Mouse (Mus musculus): Measurements from ENCODE around the gene Car5b. TPM values are rescaled to one million over a fixed set of nuclear protein-coding genes. Genes with fewer than 3 reads are reported as not detected.
A peak's percentile ranks its signal among the peaks of the same experiment; 100 is the strongest.

The Car5b gene
- polyA plus RNA-seq, 1 experiment, result 1.2 TPM

DNA sequence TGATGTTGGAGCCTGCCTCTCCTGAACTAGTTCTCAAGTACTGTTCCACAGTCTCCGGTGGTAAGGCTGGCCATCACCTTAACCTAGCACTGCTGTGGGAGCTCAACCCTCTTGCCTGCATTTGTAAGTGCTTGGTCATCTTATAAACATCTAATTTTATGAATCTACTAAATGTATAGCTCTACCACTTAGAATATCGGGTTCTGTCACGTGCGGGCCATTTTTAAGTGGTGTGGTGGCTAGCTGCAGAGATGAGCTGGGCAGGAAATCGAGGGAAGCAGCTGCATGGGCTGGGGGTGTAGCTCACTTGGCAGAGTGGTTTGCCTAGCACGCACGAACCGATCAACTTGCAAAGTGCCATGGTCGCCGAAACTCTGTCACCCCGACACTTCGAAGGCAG lies 70.4 kb downstream of the Car5b start:
- H3K4me1 ChIP-seq (ENCODE audit: control insufficient read depth, insufficient read depth, low read length), result no peaks in the 10 kb centered on the region
- 21% methylated on average over 12 of the region's 12 CpGs for WGBS
- no peak for TF ChIP-seq CTCF (IDR thresholded peaks at IDR 0.05; ENCODE audit: control insufficient read depth, insufficient read depth, low read length)
- TF ChIP-seq POLR2A (IDR thresholded peaks at IDR 0.05; ENCODE audit: borderline replicate concordance, control insufficient read depth, low read depth, low read length), result no peak

GRCm38 (mm10) chrX:163951618-163952017 lies 76.2 kb downstream of the Car5b start:
- no peak overlapping the region for H3K27ac ChIP-seq (ENCODE audit: control insufficient read depth, insufficient read depth, low read depth, low read length, poor library complexity)
- 29% methylated on average over 1 of the region's 1 CpGs for WGBS
- H3K4me3 ChIP-seq (replicated peaks; ENCODE audit: control insufficient read depth, low read depth, low read length), result no peak overlapping the region
- no peak for TF ChIP-seq CTCF (IDR thresholded peaks at IDR 0.05; ENCODE audit: control insufficient read depth, insufficient read depth, low read length)
- no peak for TF ChIP-seq POLR2A (IDR thresholded peaks at IDR 0.05; ENCODE audit: borderline replicate concordance, control insufficient read depth, low read depth, low read length)
- H3K4me1 ChIP-seq (ENCODE audit: control insufficient read depth, insufficient read depth, low read length), result no peaks in the 10 kb centered on the region

More for the DNA sequence above, 70.4 kb downstream of the Car5b start:
- H3K27ac ChIP-seq (ENCODE audit: control insufficient read depth, insufficient read depth, low read depth, low read length, poor library complexity), result peak overlapping the region; percentile 85
- peak overlapping the region; percentile 73 for H3K4me3 ChIP-seq (replicated peaks; ENCODE audit: control insufficient read depth, low read depth, low read length)

GRCm38 (mm10) chrX:163944381-163944780 lies 83.4 kb downstream of the Car5b start:
- Histone ChIP-seq H3K27ac (ENCODE audit: control insufficient read depth, insufficient read depth, low read depth, low read length, poor library complexity) (no peak overlapping the region), H3K4me1 (ENCODE audit: control insufficient read depth, insufficient read depth, low read length) (no peaks in the 10 kb centered on the region), H3K4me3 (replicated peaks; ENCODE audit: control insufficient read depth, low read depth, low read length) (no peak overlapping the region)
- TF ChIP-seq CTCF (IDR thresholded peaks at IDR 0.05; ENCODE audit: control insufficient read depth, insufficient read depth, low read length), result no peak
- TF ChIP-seq POLR2A (IDR thresholded peaks at IDR 0.05; ENCODE audit: borderline replicate concordance, control insufficient read depth, low read depth, low read length), result no peak
- 96% methylated on average over 3 of the region's 3 CpGs for WGBS

DNA sequence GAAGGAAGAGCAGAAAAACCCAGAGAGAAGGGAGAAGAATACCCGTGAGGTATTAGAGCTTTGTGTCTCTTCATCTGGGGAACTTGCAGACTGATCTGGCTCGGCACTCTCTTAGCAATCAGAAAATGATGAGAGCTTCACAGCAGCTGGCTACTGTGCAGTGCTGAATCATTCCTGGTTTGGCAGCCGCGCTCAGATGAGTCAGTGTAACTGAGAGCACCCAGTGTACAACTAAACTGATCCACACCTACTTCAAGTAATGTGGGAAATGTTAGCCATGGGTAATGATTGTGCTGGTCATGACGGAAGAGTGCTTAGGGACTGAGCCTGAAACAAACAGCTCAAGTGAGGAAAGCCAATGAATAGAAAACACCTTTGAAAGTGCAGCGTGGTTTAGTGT lies 89.2 kb downstream of the Car5b start:
- WGBS, result 70% methylated on average over 6 of the region's 6 CpGs
- Histone ChIP-seq H3K27ac (ENCODE audit: control insufficient read depth, insufficient read depth, low read depth, low read length, poor library complexity) (no peak overlapping the region), H3K4me1 (ENCODE audit: control insufficient read depth, insufficient read depth, low read length) (no peaks in the 10 kb centered on the region), H3K4me3 (replicated peaks; ENCODE audit: control insufficient read depth, low read depth, low read length) (no peak overlapping the region)
- no peak for TF ChIP-seq POLR2A (IDR thresholded peaks at IDR 0.05; ENCODE audit: borderline replicate concordance, control insufficient read depth, low read depth, low read length)
- TF ChIP-seq CTCF (IDR thresholded peaks at IDR 0.05; ENCODE audit: control insufficient read depth, insufficient read depth, low read length), result no peak

DNA sequence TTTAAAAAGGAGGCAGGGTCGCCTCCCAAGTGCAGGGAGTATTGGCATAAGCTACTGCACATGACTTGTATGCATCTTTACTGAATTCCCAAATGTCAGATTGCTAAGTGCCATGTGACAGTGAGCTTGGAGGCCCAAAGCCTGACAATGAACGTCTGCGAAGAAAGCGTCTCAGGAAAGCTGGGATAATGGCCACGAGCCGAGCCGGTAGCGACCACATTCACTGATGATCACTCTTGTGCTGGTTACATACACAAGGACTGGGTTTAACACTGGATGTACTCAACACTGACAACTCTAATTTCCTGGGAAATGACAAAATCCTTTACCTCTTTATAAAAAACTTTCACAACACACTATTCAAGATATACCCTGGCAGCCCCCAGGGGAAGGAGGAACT lies 93.1 kb downstream of the Car5b start:
- Histone ChIP-seq H3K4me1 (ENCODE audit: control insufficient read depth, insufficient read depth, low read length) (no peaks in the 10 kb centered on the region), H3K4me3 (replicated peaks; ENCODE audit: control insufficient read depth, low read depth, low read length) (no peak overlapping the region), H3K27ac (ENCODE audit: control insufficient read depth, insufficient read depth, low read depth, low read length, poor library complexity) (no peak overlapping the region)
- 93% methylated on average over 8 of the region's 8 CpGs for WGBS
- TF ChIP-seq CTCF (IDR thresholded peaks at IDR 0.05; ENCODE audit: control insufficient read depth, insufficient read depth, low read length) (no peak), POLR2A (IDR thresholded peaks at IDR 0.05; ENCODE audit: borderline replicate concordance, control insufficient read depth, low read depth, low read length) (no peak)

DNA sequence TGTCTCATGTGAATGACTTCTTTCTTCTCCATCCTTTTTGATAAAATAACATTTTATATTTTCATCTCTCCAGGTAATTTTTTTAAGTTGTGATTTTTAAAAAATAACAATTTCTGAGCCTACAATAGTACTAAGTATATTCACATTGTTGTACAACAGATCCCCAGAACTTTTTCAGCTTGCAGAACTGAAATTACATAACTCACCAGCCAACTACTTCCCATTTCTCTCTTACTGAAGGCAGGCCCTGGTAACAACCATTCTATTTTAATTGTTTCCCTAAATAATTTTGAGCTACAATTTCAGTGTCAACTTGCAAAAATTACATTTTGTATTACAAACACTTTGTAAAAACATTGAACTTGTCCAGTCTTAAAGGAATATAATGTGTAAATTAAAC lies 98.2 kb downstream of the Car5b start:
- Histone ChIP-seq H3K4me1 (ENCODE audit: control insufficient read depth, insufficient read depth, low read length) (no peaks in the 10 kb centered on the region), H3K27ac (ENCODE audit: control insufficient read depth, insufficient read depth, low read depth, low read length, poor library complexity) (no peak overlapping the region)
- no peak for TF ChIP-seq CTCF (IDR thresholded peaks at IDR 0.05; ENCODE audit: control insufficient read depth, insufficient read depth, low read length)

More for the DNA sequence above, 98.2 kb downstream of the Car5b start:
- no peak overlapping the region for H3K4me3 ChIP-seq (replicated peaks; ENCODE audit: control insufficient read depth, low read depth, low read length)

Other genes with a start within 250 kb of the Car5b start
- gene Ap1s2, start 119.0 kb downstream of the Car5b start, polyA plus RNA-seq (2011; ENCODE audit: insufficient read depth, insufficient read length, low replicate concordance, missing spikeins), result 6.6 and 24.8 TPM in 2 replicates
- gene Zrsr2, start 69.3 kb downstream of the Car5b start, polyA plus RNA-seq (2011; ENCODE audit: insufficient read depth, insufficient read length, low replicate concordance, missing spikeins), result 52.8 and 63.6 TPM in 2 replicates
- gene Siah1b, start 48.5 kb upstream of the Car5b start, polyA plus RNA-seq (2011; ENCODE audit: insufficient read depth, insufficient read length, low replicate concordance, missing spikeins), result 5.2 and 9.1 TPM in 2 replicates
- gene Cltrn, start 60.8 kb upstream of the Car5b start, polyA plus RNA-seq (2011; ENCODE audit: insufficient read depth, insufficient read length, low replicate concordance, missing spikeins), result 3.4 TPM in 1 of 2 replicates, not detected in the other
- gene Ace2, start 111.3 kb upstream of the Car5b start, polyA plus RNA-seq (2011; ENCODE audit: insufficient read depth, insufficient read length, low replicate concordance, missing spikeins), result 0.72 TPM in 1 of 2 replicates, not detected in the other
- 8.0 and 19.2 TPM in 2 replicates for gene Bmx, start 230.2 kb upstream of the Car5b start, polyA plus RNA-seq (2011; ENCODE audit: insufficient read depth, insufficient read length, low replicate concordance, missing spikeins)
- 3.0 and 10.2 TPM in 2 replicates for gene Pir, start 241.4 kb upstream of the Car5b start, polyA plus RNA-seq (2011; ENCODE audit: insufficient read depth, insufficient read length, low replicate concordance, missing spikeins)

Measured in bone marrow, adult 2 months (tissue).